Mouse (Mus musculus) CD8-positive naive resting alpha-beta T cell, adult 2 months (primary cell): Measurements from ENCODE around the gene Tmem9b.

ENCODE experiments used
- DNase-seq, 2 experiments: peaks; one replicate each; pipeline ENCODE4 v3.0.0; 2022; ENCODE audit warnings: low read depth in 2 of 2, low spot score in 2 of 2

Tmem9b gene

GRCm38 (mm10) chr7:109690101-109690500, 62.6 kb downstream of the Tmem9b start:
- DNase-seq: no peak

GRCm38 (mm10) chr7:109686585-109687128, 66.0 kb downstream of the Tmem9b start:
- DNase-seq: no peak
